Mouse (Mus musculus) layer of hippocampus, adult 18-20 months (tissue): Measurements from ENCODE around the gene Abcd3. TPM values are rescaled to one million over a fixed set of nuclear protein-coding genes. Genes with fewer than 3 reads are reported as not detected.

Experiments used
- DNase-seq, 2 experiments: peaks; one replicate each; pipeline ENCODE4 v3.0.0; 2022; ENCODE audit warnings: low spot score in 2 of 2
- total RNA-seq, 2 experiments: library from RNA; stranded (reverse); gene quantifications; 2 replicates each; pipeline ENCODE4 v1.2.3; 2021

Abcd3 gene
- total RNA-seq, 2 experiments from 2014 or later, result 54.1 to 55.7 TPM

DNA sequence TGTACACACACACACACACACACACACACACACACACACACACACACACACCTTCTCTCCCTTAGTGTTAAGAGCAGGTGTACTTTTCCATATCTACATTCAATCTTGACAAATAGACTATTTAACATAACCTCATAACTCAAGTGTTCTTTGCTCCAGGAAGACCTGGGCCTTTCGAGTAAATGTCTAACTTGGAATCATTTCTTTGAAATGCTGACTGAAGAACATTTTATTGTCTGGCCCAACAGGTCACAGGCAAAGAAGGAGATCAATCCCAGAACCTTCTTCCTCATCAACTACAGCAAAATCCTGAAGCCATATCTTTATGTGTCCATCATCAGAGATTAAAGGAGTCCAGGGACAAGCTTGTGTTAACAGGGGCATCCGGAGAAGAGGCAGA, 100.6 kb downstream of the Abcd3 start:
- no peak for DNase-seq

DNA sequence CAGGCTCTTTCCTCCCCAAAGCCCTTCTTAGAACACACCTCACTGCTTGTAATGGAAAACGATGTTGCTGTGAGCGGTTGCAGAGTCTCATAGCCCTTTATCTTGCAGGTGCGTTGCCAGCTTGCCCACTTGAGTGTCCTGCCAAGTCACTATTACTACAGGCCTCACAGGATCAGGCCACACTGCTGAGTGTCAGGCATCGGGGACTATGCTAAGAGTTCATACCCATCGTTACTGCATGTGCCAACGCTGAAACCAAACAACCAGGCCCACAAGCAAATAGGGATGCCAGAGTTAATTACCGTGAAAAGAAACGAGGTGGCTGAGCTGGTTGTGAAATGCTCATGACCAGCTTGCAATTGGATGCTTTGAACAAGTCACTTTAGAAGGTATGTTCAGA, 101.3 kb downstream of the Abcd3 start:
- no peak for DNase-seq

DNA sequence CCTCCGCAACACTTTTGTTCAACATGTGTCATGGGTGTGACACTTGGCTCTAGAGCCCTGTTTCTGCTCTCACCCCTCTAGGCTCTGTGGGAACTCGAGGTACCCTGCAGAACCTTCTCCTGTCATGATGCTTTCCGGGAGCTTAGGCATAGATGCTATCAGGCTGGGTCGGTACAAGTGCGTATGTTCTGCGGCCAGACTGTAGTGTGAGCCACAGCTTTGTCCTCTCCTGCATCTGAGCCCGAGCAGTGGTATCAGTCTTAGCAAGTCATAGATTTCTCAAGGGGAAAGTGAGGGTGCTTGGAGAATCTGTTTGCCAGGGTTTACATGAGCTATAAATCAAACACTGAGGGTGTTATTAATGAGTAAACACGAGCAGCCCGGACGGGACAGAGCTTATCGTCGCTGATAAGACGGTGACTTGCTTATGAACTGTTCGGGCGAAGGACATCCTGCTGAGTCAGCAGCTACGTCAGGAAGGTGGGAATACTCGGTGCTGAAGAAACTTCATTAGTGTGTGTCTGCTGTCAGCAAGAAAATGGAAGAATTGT, 101.9 kb downstream of the Abcd3 start:
- no peak for DNase-seq

DNA sequence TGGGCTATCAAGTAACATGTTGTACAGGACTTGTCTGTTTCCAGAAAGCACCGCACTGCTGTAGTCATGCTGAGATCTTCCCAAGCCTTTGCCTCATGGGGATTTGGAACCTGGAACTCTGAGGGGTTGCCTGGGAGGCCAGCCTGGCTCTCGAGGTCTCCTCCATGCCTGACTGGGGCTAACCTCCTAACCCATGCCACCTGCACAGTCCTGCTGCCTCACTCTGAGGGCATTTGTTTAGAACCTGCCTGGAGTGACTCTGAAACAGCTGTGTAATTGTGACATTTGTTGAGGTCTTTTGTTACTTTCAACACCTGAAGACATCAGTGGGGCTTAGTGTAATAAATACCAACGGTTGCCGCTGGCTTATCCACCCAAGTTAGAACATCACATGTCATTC, 102.9 kb downstream of the Abcd3 start:
- DNase-seq, result no peak

DNA sequence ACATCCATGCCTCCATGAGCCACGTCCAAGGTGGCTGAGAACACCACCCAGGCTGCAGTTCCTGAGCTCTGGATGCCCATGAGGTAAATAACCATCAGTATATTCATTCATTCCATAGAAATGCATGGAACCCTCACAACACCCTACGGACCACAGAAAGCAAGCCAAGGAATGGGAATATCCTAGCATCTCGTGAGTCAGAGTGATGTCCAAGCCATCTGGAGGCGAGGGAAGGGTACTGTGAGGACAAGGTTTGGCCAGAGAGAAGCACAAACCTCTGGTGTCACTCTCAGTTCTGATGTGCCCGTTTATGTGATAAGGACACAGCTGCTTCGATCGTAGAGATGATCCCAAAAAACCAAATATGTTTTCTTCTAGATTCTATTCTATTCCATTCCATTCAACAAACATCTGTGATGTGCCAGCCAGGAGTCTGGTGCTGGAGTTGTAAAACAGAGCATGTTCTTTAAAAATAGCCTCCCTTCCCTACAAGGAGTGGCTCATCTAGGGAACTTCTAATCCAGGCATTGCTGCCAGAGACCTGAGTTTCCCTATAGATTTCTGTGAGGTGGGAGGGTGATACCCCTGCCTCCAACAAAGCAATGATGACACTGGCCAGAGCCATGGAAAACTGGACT, 104.1 kb downstream of the Abcd3 start:
- DNase-seq, result no peak

Other genes starting within 250 kb of the Abcd3 start
- gene 4930432M17Rik, start 144.5 kb downstream of the Abcd3 start, total RNA-seq, result not detected
- gene F3, start 91.8 kb downstream of the Abcd3 start, total RNA-seq, result 10 to 100 TPM; 53.9 to 71.9 TPM
- gene Arhgap29, start 137.2 kb upstream of the Abcd3 start, total RNA-seq, result 10 to 100 TPM; 11.6 to 12.6 TPM
- gene Abca4, start 229.1 kb upstream of the Abcd3 start, total RNA-seq, result 1 to 10 TPM; 1.3 to 2.0 TPM